Mouse (Mus musculus): ENCODE results near the gene Shb. TPM values are rescaled to one million over a fixed set of nuclear protein-coding genes. Genes with fewer than 3 reads are reported as not detected.
A peak's percentile ranks its signal among the peaks of the same experiment; 100 is the strongest.
"Not testable (repeated sequence)": the region's sequence is repeated elsewhere in the genome, so short reads cannot be mapped to it uniquely, and the experiment has no call there.

Shb gene
- polyA plus RNA-seq, 1 experiment from 2014 or later, result 2.6 TPM

- H3K4me2 ChIP-seq (ENCODE audit: low read length), result peak overlapping the region; percentile 79
- no peaks in the 10 kb centered on the region for H3K27me3 ChIP-seq (replicated peaks; ENCODE audit: control insufficient read depth, insufficient read depth, low read length)
- H3K4me1 ChIP-seq (ENCODE audit: control insufficient read depth, insufficient read depth, low read depth, low read length), result peaks cover 19% of the 10 kb centered on the region
- peaks cover 13% of the 10 kb centered on the region for H3K36me3 ChIP-seq (ENCODE audit: control insufficient read depth, insufficient read depth, low read length)
- no peak for ATAC-seq
- no peaks in the 10 kb centered on the region for H3K9me3 ChIP-seq (ENCODE audit: control insufficient read depth, low read length)
- 62% methylated on average over 5 of the region's 5 CpGs for WGBS
- H3K27ac ChIP-seq (ENCODE audit: low read depth, low read length), result no peak overlapping the region
- peak overlapping the region; percentile 95 for H3K4me3 ChIP-seq (ENCODE audit: low read length)
- H3K9ac ChIP-seq (ENCODE audit: low read depth, low read length), result peak overlapping the region; percentile 95
These were observed 125.1 kb downstream of the Shb start for GRCm38 (mm10) chr4:45407001-45407702.

GRCm38 (mm10) chr4:45406397-45406796 is 125.9 kb downstream of the Shb start:
- Histone ChIP-seq H3K4me2 (ENCODE audit: low read length) (peak overlapping the region; percentile 79), H3K27me3 (replicated peaks; ENCODE audit: control insufficient read depth, insufficient read depth, low read length) (no peaks in the 10 kb centered on the region), H3K36me3 (ENCODE audit: control insufficient read depth, insufficient read depth, low read length) (peaks cover 16% of the 10 kb centered on the region), H3K9me3 (ENCODE audit: control insufficient read depth, low read length) (no peaks in the 10 kb centered on the region), H3K9ac (ENCODE audit: low read depth, low read length) (peak overlapping the region; percentile 47; the same call in 1 of the 2 replicates), H3K4me3 (ENCODE audit: low read length) (peak overlapping the region; percentile 20; the same call in 1 of the 2 replicates), H3K4me1 (ENCODE audit: control insufficient read depth, insufficient read depth, low read depth, low read length) (peaks cover 19% of the 10 kb centered on the region), H3K27ac (ENCODE audit: low read depth, low read length) (no peak overlapping the region)
- ATAC-seq, result no peak
- 55% methylated on average over 7 of the region's 7 CpGs for WGBS

GRCm38 (mm10) chr4:45405315-45405714 is 127.0 kb downstream of the Shb start:
- no peak overlapping the region for H3K9ac ChIP-seq (ENCODE audit: low read depth, low read length)
- H3K36me3 ChIP-seq (ENCODE audit: control insufficient read depth, insufficient read depth, low read length), result peaks cover 16% of the 10 kb centered on the region
- H3K27ac ChIP-seq (ENCODE audit: low read depth, low read length), result no peak overlapping the region
- no peak for ATAC-seq
- 59% methylated on average over 7 of the region's 7 CpGs for WGBS
- no peaks in the 10 kb centered on the region for H3K9me3 ChIP-seq (ENCODE audit: control insufficient read depth, low read length)
- no peak overlapping the region for H3K4me2 ChIP-seq (ENCODE audit: low read length)
- no peak overlapping the region for H3K4me3 ChIP-seq (ENCODE audit: low read length)
- peaks cover 19% of the 10 kb centered on the region for H3K4me1 ChIP-seq (ENCODE audit: control insufficient read depth, insufficient read depth, low read depth, low read length)
- H3K27me3 ChIP-seq (replicated peaks; ENCODE audit: control insufficient read depth, insufficient read depth, low read length), result no peaks in the 10 kb centered on the region

GRCm38 (mm10) chr4:45404086-45404485 is 128.2 kb downstream of the Shb start:
- WGBS, result 92% methylated on average over 7 of the region's 7 CpGs
- no peaks in the 10 kb centered on the region for H3K27me3 ChIP-seq (replicated peaks; ENCODE audit: control insufficient read depth, insufficient read depth, low read length)
- ATAC-seq, result no peak
- H3K4me2 ChIP-seq (ENCODE audit: low read length), result no peak overlapping the region
- H3K9ac ChIP-seq (ENCODE audit: low read depth, low read length), result no peak overlapping the region
- H3K9me3 ChIP-seq (ENCODE audit: control insufficient read depth, low read length), result no peaks in the 10 kb centered on the region
- peaks cover 25% of the 10 kb centered on the region for H3K36me3 ChIP-seq (ENCODE audit: control insufficient read depth, insufficient read depth, low read length)
- H3K4me1 ChIP-seq (ENCODE audit: control insufficient read depth, insufficient read depth, low read depth, low read length), result peaks cover 19% of the 10 kb centered on the region
- no peak overlapping the region for H3K4me3 ChIP-seq (ENCODE audit: low read length)
- no peak overlapping the region for H3K27ac ChIP-seq (ENCODE audit: low read depth, low read length)

GRCm38 (mm10) chr4:45403499-45403878 is 128.8 kb downstream of the Shb start:
- WGBS, result 93% methylated on average over 7 of the region's 7 CpGs
- no peaks in the 10 kb centered on the region for H3K9me3 ChIP-seq (ENCODE audit: control insufficient read depth, low read length)
- peaks cover 19% of the 10 kb centered on the region for H3K4me1 ChIP-seq (ENCODE audit: control insufficient read depth, insufficient read depth, low read depth, low read length)
- H3K4me2 ChIP-seq (ENCODE audit: low read length), result no peak overlapping the region
- no peak overlapping the region for H3K4me3 ChIP-seq (ENCODE audit: low read length)
- H3K27ac ChIP-seq (ENCODE audit: low read depth, low read length), result no peak overlapping the region
- H3K9ac ChIP-seq (ENCODE audit: low read depth, low read length), result no peak overlapping the region
- ATAC-seq, result no peak
- H3K27me3 ChIP-seq (replicated peaks; ENCODE audit: control insufficient read depth, insufficient read depth, low read length), result no peaks in the 10 kb centered on the region
- peaks cover 28% of the 10 kb centered on the region for H3K36me3 ChIP-seq (ENCODE audit: control insufficient read depth, insufficient read depth, low read length)

GRCm38 (mm10) chr4:45402878-45403498 is 129.3 kb downstream of the Shb start:
- Histone ChIP-seq H3K4me1 (ENCODE audit: control insufficient read depth, insufficient read depth, low read depth, low read length) (peaks cover 19% of the 10 kb centered on the region), H3K36me3 (ENCODE audit: control insufficient read depth, insufficient read depth, low read length) (peaks cover 30% of the 10 kb centered on the region)
- WGBS, result 78% methylated on average over 7 of the region's 7 CpGs

GRCm38 (mm10) chr4:45402281-45402680 is 130.0 kb downstream of the Shb start:
- Histone ChIP-seq H3K27me3 (replicated peaks; ENCODE audit: control insufficient read depth, insufficient read depth, low read length) (no peaks in the 10 kb centered on the region), H3K36me3 (ENCODE audit: control insufficient read depth, insufficient read depth, low read length) (peaks cover 31% of the 10 kb centered on the region), H3K4me2 (ENCODE audit: low read length) (no peak overlapping the region), H3K9me3 (ENCODE audit: control insufficient read depth, low read length) (no peaks in the 10 kb centered on the region), H3K9ac (ENCODE audit: low read depth, low read length) (no peak overlapping the region), H3K4me1 (ENCODE audit: control insufficient read depth, insufficient read depth, low read depth, low read length) (peaks cover 14% of the 10 kb centered on the region), H3K4me3 (ENCODE audit: low read length) (no peak overlapping the region), H3K27ac (ENCODE audit: low read depth, low read length) (no peak overlapping the region)
- no peak for ATAC-seq
- WGBS, result 95% methylated on average over 4 of the region's 4 CpGs

More at GRCm38 (mm10) chr4:45402878-45403498, 129.3 kb downstream of the Shb start:
- Histone ChIP-seq H3K27ac (ENCODE audit: low read depth, low read length) (no peak overlapping the region), H3K4me2 (ENCODE audit: low read length) (no peak overlapping the region), H3K9ac (ENCODE audit: low read depth, low read length) (no peak overlapping the region), H3K4me3 (ENCODE audit: low read length) (no peak overlapping the region), H3K9me3 (ENCODE audit: control insufficient read depth, low read length) (no peaks in the 10 kb centered on the region), H3K27me3 (replicated peaks; ENCODE audit: control insufficient read depth, insufficient read depth, low read length) (no peaks in the 10 kb centered on the region)
- no peak for ATAC-seq

- H3K36me3 ChIP-seq (ENCODE audit: control insufficient read depth, insufficient read depth, low read length), result peaks cover 31% of the 10 kb centered on the region
- WGBS, result 97% methylated on average over 45 of the region's 45 CpGs
- no peak for ATAC-seq
- H3K9ac ChIP-seq (ENCODE audit: low read depth, low read length), result no peak overlapping the region
- H3K4me2 ChIP-seq (ENCODE audit: low read length), result no peak overlapping the region
- H3K27me3 ChIP-seq (replicated peaks; ENCODE audit: control insufficient read depth, insufficient read depth, low read length), result no peaks in the 10 kb centered on the region
- H3K4me3 ChIP-seq (ENCODE audit: low read length), result no peak overlapping the region
- no peaks in the 10 kb centered on the region for H3K9me3 ChIP-seq (ENCODE audit: control insufficient read depth, low read length)
- H3K4me1 ChIP-seq (ENCODE audit: control insufficient read depth, insufficient read depth, low read depth, low read length), result no peaks in the 10 kb centered on the region
- no peak overlapping the region for H3K27ac ChIP-seq (ENCODE audit: low read depth, low read length)
These were observed 132.7 kb downstream of the Shb start for GRCm38 (mm10) chr4:45399421-45400210.

GRCm38 (mm10) chr4:45398315-45398714 is 134.0 kb downstream of the Shb start:
- WGBS, result 89% methylated on average over 5 of the region's 5 CpGs
- H3K4me3 ChIP-seq (ENCODE audit: low read length); H3K9me3 ChIP-seq (ENCODE audit: control insufficient read depth, low read length); H3K4me1 ChIP-seq (ENCODE audit: control insufficient read depth, insufficient read depth, low read depth, low read length); H3K9ac ChIP-seq (ENCODE audit: low read depth, low read length); H3K4me2 ChIP-seq (ENCODE audit: low read length); H3K27me3 ChIP-seq (replicated peaks; ENCODE audit: control insufficient read depth, insufficient read depth, low read length); H3K27ac ChIP-seq (ENCODE audit: low read depth, low read length); ATAC-seq: not testable (repeated sequence)
- H3K36me3 ChIP-seq (ENCODE audit: control insufficient read depth, insufficient read depth, low read length), result peaks cover 19% of the 10 kb centered on the region
